Mouse (Mus musculus) monocyte, adult 5-6 weeks (primary cell): ENCODE data around the gene Slc8a3. TPM values are rescaled to one million over a fixed set of nuclear protein-coding genes. Genes with fewer than 3 reads are reported as not detected.
"Not testable (repeated sequence)": the region's sequence is repeated elsewhere in the genome, so short reads cannot be mapped to it uniquely, and the experiment has no call there.

Experiments used
- ATAC-seq: fragments of 153-309, 156-312 bp; replicated peaks from 2 replicates; pipeline ENCODE4 v1.8.0; 2017; ENCODE audit warnings: mild to moderate bottlenecking; ENCODE audit not compliant: low TSS enrichment, insufficient number of reproducible peaks, severe bottlenecking, poor library complexity, low FRiP score
- total RNA-seq: library from RNA; stranded (forward); fragments of 200-1000, 200-491, 200-594 nt; gene quantifications from 3 replicates; pipeline ENCODE4 v1.2.3, GENCODE M21; 2017

The Slc8a3 gene
- total RNA-seq: not detected in 3 replicates

- ATAC-seq: no peak
These were observed at the start of gene Slc8a3 for GRCm38 (mm10) chr12:81332875-81333421. Gene Slc8a3 (minus strand): TSS chr12:81333180.

GRCm38 (mm10) chr12:81379364-81379763 is 46.4 kb upstream of the Slc8a3 start, which contains the start of gene Gm4787:
Gene Gm4787 (minus strand): TSS chr12:81379464.
- ATAC-seq: not testable (repeated sequence)

DNA sequence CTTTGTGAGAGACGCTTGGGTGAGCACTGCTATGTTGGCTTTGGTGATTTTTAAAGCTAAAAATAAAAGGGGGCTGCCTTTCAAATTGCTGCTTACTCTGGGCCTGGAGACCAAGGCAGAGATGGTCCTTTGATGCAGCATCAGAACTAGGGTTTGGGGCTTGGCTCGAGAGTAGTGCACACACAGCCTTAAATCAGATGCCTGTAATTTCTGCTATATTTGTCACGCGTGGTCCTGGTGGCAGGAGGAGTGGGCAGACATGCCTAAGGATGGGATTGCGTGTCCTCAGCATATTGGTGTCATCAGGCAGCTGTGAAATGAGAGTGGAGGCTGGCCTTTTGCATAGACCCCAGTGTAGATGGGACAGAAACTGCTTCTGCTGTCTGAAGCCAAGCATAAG is 861 bp upstream of the Slc8a3 start:
- no peak for ATAC-seq

- no peak for ATAC-seq
These were observed 774 bp downstream of the Slc8a3 start for GRCm38 (mm10) chr12:81331937-81332874.

DNA sequence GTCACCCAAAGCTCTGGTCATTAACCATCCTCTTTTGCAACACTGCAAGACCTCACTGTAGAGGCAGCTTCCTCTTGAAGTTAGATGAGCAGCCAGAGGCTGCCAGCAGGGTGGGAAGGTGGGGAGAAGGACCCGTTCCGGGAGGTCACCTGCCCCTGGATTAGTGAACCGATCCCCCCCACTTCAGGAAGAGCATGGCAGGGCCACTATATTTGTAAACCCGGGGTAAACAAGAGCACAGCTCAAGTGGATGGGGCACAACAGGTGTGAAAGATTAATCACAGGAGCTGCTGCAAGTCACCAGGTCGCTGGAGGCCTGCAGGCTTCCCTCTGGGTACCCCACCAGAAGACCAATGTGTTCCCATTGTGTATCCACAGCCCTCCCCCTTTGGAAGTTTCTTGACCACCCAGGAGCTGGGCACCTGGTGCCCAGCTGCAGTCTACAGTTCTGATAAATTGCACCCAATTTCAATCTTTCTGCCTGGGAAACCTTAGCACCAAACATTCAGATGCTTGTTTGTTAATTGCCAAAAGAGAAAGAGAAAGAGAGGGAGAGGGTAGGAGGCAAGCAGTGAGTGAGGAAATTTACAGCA is 1.8 kb downstream of the Slc8a3 start:
- no peak for ATAC-seq

DNA sequence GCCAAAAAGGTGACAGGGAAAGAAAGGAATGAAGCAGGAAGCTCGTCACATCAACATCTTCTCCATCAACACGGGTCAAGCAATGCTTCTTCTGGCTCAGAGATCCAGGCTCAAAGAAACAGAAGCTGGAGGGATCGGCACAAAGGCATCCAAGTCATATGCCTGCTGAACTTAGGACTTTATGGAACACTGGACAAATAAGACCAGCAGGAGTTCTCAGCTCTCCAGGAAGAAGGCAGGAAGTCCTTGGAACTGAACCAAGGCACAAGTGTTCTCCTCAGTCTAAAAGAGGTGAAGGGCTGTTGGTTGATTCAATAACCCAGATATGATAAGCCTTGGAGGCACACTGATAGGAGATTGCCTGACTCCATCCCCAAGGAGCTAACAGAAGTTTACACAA is 8.0 kb downstream of the Slc8a3 start:
- no peak for ATAC-seq

DNA sequence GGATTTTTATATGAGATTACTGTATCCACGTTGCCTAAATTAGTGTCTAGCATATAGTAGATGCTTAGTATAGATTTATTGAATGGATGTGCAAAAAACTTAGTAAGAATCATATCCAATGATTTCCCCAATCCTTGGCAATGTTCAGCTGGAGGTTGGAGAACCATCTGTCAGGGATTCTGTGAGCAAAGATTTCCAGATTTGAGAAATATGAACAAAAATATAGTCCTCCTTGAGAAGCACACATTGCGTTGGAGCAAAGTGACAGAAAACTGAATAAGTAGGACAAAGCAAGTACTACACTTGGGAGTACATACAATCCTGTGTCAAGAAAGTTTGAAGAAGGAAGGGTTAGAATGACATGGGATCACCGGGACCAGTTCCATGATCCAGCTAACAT is 8.9 kb downstream of the Slc8a3 start:
- ATAC-seq: no peak

DNA sequence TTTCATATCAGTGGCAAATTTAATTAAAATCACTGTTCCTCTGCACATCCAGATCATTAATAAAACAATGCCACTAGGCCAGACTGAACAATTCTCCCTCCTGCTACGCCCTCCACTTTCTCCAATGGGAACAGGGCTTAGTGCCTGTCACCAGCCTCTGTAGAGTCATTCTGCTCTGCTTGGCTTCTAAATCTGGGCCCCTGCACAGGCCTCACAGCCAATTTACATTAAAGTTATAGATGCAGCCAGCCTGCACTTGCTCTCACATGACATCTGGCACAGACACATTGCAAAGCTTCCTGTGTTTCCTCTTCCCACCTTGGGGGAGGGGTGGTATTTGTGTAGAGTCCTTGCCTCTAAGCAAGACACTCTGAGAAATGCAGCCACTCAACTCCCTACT is 12.0 kb downstream of the Slc8a3 start:
- ATAC-seq: no peak

DNA sequence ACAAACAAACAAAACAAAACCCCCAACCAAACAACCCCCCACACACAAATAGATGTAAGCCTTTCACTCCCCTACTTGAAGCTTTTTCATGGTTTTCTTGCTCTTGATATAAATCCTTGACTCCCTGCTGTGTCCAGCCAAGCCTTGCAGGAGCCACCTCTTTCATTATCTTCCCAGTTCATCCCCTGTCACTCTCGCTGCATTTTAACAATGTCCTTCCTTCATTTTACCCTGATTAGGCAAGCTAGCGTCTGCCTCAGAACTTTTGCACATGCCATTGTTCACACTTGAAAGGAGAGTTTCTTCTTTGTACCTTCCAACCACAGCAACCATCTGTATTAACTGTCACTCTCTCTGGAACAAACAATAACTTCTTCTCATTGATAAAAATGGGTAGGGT is 15.2 kb downstream of the Slc8a3 start:
- no peak for ATAC-seq

- no peak for ATAC-seq
These were observed 17.0 kb downstream of the Slc8a3 start for GRCm38 (mm10) chr12:81315953-81316352.

- no peak for ATAC-seq
These were observed 29.4 kb downstream of the Slc8a3 start for GRCm38 (mm10) chr12:81303626-81304025.

- no peak for ATAC-seq
These were observed 38.4 kb downstream of the Slc8a3 start for GRCm38 (mm10) chr12:81294613-81295012.

DNA sequence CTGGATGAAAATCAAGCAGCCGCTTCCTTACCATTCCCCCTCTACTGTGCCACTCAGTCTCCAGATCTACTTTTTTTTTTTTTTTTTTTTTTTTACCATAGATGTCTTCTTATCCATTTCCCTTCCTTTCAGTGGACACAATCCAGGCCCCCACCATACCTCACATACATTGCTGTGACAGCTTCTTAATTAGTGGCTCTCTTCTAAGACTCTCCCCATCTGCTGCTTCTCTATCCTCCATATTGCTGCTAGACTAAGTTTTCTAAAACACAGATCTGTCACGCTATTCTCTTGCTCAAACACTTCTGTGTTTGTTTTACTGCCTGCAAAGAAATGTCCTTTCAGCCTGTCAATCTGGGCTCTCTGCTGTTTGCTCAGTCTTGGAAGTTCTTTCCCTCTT is 54.9 kb downstream of the Slc8a3 start:
- no peak for ATAC-seq

DNA sequence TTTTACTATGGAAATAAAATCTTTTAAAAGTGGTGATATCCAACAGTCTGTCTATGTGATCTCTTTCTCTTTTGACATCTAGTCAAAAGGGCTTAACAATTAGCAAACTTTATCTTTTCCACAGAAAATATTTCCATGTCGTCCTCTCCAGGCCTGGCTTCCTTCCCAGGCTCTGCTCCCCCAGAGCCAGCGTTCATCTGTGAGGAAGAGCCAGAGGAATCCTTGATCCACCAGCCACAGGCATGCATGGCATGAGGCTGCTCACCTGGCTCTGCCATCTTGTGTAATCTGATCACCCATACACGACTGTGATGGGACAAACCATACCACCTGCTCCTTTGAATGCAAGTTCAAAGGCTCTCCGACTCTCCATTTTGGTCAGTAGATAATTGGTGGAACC is 58.4 kb downstream of the Slc8a3 start:
- ATAC-seq: no peak

DNA sequence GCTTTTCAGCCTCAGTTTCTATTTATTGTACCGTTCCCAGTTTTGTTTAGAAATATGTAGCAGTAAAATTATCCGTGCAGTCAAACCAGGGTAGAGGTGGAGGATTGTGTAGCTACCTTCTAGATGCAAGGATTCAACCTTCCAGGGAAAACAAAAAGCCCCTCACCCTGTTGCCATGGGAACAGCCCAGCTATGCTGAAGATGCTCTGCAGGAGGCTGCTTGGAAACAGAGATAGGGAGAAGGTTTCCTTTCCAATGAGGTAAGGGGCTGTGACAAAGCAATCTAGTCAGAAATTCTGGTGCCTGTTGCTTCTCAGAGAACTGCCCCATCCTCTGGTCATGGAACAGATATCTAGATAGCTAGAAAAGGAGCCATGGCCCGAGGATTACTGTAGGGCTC is 59.6 kb downstream of the Slc8a3 start:
- ATAC-seq: no peak

- no peak for ATAC-seq
These were observed 63.7 kb downstream of the Slc8a3 start for GRCm38 (mm10) chr12:81269246-81269645.

DNA sequence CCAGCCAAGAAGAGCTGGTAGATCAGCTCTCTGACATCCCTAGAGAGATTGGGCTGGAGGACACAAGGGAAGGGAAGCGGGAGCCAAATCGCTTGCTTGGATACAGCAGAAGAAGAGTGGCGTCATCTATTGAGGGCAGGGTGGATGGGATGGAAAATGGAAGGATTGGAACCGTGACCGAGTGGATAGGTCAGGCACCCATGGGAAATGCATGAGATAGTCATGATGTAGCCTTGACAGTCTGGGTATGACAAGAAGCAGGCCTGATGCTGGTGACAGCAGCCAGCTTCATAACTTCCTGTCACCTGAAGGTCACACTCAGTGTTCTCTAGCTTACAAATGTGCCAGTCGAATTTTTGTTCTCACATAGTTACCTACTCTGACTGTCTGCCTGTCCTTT is 70.2 kb downstream of the Slc8a3 start:
- no peak for ATAC-seq

DNA sequence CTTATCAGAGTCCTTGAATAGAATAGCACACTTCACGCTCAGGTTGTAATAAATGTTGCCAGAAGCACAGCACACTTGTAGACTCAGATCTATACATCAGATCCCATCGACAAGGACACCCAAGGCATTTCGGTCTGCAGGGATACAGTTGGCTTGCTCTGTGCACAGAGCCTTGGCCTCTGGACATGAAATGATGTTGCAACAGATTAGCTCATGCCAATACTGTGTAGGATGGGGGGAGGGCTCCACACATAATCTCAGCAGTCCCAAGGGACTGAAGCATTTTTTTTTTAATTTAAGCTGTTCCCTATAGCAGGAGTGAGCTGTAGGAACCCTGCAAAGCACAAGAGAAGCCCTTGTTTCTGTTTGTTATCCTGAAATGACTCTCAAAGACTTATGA is 74.8 kb downstream of the Slc8a3 start:
- ATAC-seq: no peak

- no peak for ATAC-seq
These were observed 87.6 kb downstream of the Slc8a3 start for GRCm38 (mm10) chr12:81245411-81245810.

DNA sequence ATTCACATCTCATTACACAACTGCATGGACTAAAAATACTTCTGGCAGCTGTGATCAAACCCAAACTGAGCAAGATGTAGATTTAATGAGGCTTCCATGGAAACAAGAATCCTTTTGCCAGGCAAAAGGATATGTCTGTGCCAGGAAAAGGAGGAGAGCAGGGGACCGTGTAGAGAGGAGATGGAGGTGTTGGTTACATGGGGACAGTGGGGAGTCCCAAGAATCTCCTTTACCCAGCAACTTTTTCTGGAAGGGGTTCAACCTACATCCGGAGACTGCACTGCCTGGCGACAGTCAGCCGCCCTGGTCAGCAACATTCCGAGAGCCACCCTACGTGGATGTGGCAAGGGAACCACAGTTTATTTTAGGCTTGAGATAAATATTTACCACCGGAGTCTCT is 88.0 kb downstream of the Slc8a3 start:
- no peak for ATAC-seq
